Mouse (Mus musculus) gastrocnemius, postnatal 25 days (tissue): ENCODE measurements around the gene Olfr506. TPM values are rescaled to one million over a fixed set of nuclear protein-coding genes. Genes with fewer than 3 reads are reported as not detected.
"Not testable (repeated sequence)": the region's sequence is repeated elsewhere in the genome, so short reads cannot be mapped to it uniquely, and the experiment has no call there.

ENCODE experiments used
- DNase-seq: peaks from one replicate; pipeline ENCODE4 v3.0.0; 2022
- long read RNA-seq, 2 experiments: library from polyadenylated mRNA; stranded (forward); transcript quantifications; one replicate each; pipeline ENCODE4 v2.0.0; 2021
- total RNA-seq, 2 experiments: library from RNA; stranded (reverse); gene quantifications; 1 replicate in 1 of 2; 2 replicates in 1 of 2; pipeline ENCODE4 v1.2.3; 2021

Olfr506 gene
- total RNA-seq: not detected
- long read RNA-seq, experiment 1: 0 reads
- long read RNA-seq, experiment 2: 0 reads

GRCm38 (mm10) chr7:108610487-108610886, at the start of gene Olfr506:
Olfr506 (plus strand) TSS chr7:108610787.
- no peak for DNase-seq

- DNase-seq: no peak
Measured at GRCm38 (mm10) chr7:108565693-108566092, 44.9 kb upstream of the Olfr506 start, which contains the start of gene Olfr504. Olfr504 (minus strand) TSS chr7:108565793.

DNA sequence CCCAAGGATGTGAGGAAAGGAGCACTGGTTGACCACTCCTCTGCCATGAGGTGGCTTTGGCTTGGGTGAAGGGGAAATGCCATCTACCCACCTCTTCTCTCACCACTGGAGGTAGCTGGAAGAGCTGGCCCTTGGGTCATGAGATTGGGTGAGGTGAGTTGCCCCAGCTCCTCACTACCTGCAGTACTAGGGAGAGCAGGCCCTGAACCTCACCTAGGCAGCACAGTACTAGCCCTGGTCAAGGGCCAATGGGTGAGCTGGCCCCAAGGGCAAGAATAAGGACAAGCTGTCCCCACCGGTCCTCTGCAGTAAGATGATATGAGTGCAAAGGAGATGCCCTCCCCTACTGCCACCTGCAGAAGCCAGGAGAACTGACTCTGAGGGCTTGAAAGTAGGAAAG, 20.8 kb upstream of the Olfr506 start:
- no peak for DNase-seq

GRCm38 (mm10) chr7:108601916-108602315, 8.7 kb upstream of the Olfr506 start:
- not testable (repeated sequence) for DNase-seq

DNA sequence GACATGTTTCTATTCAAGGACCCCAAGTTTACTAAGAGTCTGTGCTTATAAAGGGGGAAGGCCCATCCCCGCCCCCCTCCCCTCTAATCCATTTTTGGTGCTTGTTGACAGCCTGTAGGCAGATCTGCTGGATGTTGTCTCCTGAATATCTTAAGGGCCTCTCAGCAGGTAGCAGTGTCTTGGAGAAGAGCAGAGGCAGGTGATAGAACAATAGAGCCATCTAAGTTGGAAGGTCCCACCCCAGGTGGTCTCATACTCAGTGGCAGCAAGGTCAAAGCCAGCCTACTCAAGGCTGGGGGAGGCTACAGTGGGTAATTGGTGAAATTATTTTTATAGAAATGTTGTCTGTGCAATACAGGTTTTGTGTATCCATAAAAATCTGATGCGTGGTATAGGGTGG, 3.5 kb downstream of the Olfr506 start:
- no peak for DNase-seq

DNA sequence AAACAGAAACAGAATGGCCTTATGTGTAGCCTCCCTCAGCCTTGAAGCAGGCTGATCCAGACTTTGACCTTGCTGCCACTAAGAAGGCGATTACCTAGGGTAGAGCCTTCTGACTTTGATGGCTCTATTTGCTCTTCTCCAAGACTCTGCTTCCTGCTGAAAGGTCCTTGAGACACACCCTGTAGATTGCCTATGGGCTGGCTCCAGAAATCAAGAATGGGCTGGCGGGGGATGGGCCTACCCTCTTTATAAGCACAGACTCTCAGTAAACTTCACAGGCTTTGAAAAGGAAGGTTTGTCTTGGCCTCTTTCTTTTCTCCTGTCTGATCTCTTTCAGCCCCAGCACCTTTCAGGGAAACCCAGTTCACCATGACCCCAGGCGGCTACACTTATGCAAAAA, 6.2 kb downstream of the Olfr506 start:
- DNase-seq: not testable (repeated sequence)

GRCm38 (mm10) chr7:108621514-108621913, 10.9 kb downstream of the Olfr506 start, which contains the start of gene Olfr507:
Olfr507 (plus strand) TSS chr7:108621814.
- no peak for DNase-seq

DNA sequence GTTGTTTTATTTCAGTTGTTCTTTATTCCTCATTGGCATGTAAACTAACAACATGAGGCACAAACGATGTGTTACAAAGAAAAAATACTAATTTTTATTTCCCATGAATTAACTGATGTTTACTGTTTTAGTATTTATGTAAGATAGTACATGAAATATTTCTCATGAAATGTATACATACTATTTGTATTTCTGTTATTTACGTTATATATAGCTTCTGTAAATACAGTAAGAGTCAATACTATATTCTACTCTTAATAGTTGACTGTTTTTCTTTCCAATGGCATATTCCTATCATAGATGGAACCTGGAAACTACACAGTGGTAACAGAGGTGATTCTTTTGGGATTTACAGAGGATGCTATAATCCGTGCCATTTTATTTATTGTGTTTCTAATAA, 19.1 kb downstream of the Olfr506 start, which contains the start of gene Olfr508:
Olfr508 (plus strand) TSS at position 301 of the 400 bp plus-strand sequence.
- no peak for DNase-seq

- no peak for DNase-seq
Measured at GRCm38 (mm10) chr7:108651806-108652205, 41.2 kb downstream of the Olfr506 start, which contains the start of gene Olfr509. Olfr509 (minus strand) TSS chr7:108651906.

GRCm38 (mm10) chr7:108662419-108662818, 51.8 kb downstream of the Olfr506 start:
- no peak for DNase-seq

Other genes starting within 250 kb of the Olfr506 start
- gene Olfr494, start 245.5 kb upstream of the Olfr506 start, total RNA-seq: not detected
- not detected for gene Olfr495, start 217.6 kb upstream of the Olfr506 start, total RNA-seq
- gene Olfr497, start 190.4 kb upstream of the Olfr506 start, total RNA-seq: not detected
- not detected for gene Olfr498, start 145.5 kb upstream of the Olfr506 start, total RNA-seq
- gene Olfr502, start 85.7 kb upstream of the Olfr506 start, total RNA-seq: not detected
- not detected for gene Olfr503, start 66.3 kb upstream of the Olfr506 start, total RNA-seq
- gene Olfr504, start 45.0 kb upstream of the Olfr506 start, total RNA-seq: not detected
- gene Olfr507, start 11.0 kb downstream of the Olfr506 start, total RNA-seq: not detected
- gene Olfr508, start 19.2 kb downstream of the Olfr506 start, total RNA-seq: not detected
- gene Olfr509, start 41.1 kb downstream of the Olfr506 start, total RNA-seq: not detected
- not detected for gene Olfr510, start 55.6 kb downstream of the Olfr506 start, total RNA-seq
- not detected for gene Olfr512, start 102.5 kb downstream of the Olfr506 start, total RNA-seq
- gene Olfr513, start 140.2 kb downstream of the Olfr506 start, total RNA-seq: not detected
- not detected for gene Olfr514, start 215.2 kb downstream of the Olfr506 start, total RNA-seq
- gene Olfr516, start 239.7 kb downstream of the Olfr506 start, total RNA-seq: not detected